Mouse (Mus musculus) cerebellum, adult 9-11 months (tissue): ENCODE results near the gene Nrsn2.

ENCODE experiments used
- DNase-seq: peaks from one replicate; pipeline ENCODE4 v3.0.0; 2022

The Nrsn2 gene

GRCm38 (mm10) chr2:152339631-152340179 is 36.7 kb downstream of the Nrsn2 start:
- DNase-seq: peak; percentile 63

GRCm38 (mm10) chr2:152338319-152338718 is 38.1 kb downstream of the Nrsn2 start:
- DNase-seq: peak; percentile 18

GRCm38 (mm10) chr2:152337591-152338212 is 38.7 kb downstream of the Nrsn2 start:
- no peak for DNase-seq

- DNase-seq: peak; percentile 45
Measured at GRCm38 (mm10) chr2:152336856-152337255, 39.6 kb downstream of the Nrsn2 start.

- DNase-seq: no peak
Measured at GRCm38 (mm10) chr2:152335289-152335820, 41.1 kb downstream of the Nrsn2 start.

- peak; percentile 51 for DNase-seq
Measured at GRCm38 (mm10) chr2:152333345-152334006, 43.0 kb downstream of the Nrsn2 start.

GRCm38 (mm10) chr2:152332101-152332825 is 44.2 kb downstream of the Nrsn2 start, which contains the start of gene Rbck1:
TSS of gene Rbck1 (minus strand) at chr2:152332653.
- peak; percentile 97 for DNase-seq

GRCm38 (mm10) chr2:152330858-152331423 is 45.5 kb downstream of the Nrsn2 start:
- no peak for DNase-seq

- DNase-seq: no peak
Measured at GRCm38 (mm10) chr2:152327980-152328379, 48.5 kb downstream of the Nrsn2 start.

- no peak for DNase-seq
Measured at GRCm38 (mm10) chr2:152326654-152327053, 49.8 kb downstream of the Nrsn2 start.

GRCm38 (mm10) chr2:152326157-152326556 is 50.3 kb downstream of the Nrsn2 start:
- DNase-seq: no peak

- DNase-seq: no peak
Measured at GRCm38 (mm10) chr2:152324842-152325241, 51.6 kb downstream of the Nrsn2 start.

- DNase-seq: peak; percentile 85
Measured at GRCm38 (mm10) chr2:152323971-152324370, 52.5 kb downstream of the Nrsn2 start.

GRCm38 (mm10) chr2:152322198-152322597 is 54.2 kb downstream of the Nrsn2 start:
- no peak for DNase-seq

- DNase-seq: no peak
Measured at GRCm38 (mm10) chr2:152321558-152321957, 54.9 kb downstream of the Nrsn2 start.
